Mouse (Mus musculus): ENCODE measurements around the gene Psmc1. TPM values are rescaled to one million over a fixed set of nuclear protein-coding genes. Genes with fewer than 3 reads are reported as not detected.

The Psmc1 gene
- polyA plus RNA-seq (2015; fragmentation: Nextera tagmentation; extraction: Ambion mirVana): 173 and 182 TPM in 2 replicates

DNA sequence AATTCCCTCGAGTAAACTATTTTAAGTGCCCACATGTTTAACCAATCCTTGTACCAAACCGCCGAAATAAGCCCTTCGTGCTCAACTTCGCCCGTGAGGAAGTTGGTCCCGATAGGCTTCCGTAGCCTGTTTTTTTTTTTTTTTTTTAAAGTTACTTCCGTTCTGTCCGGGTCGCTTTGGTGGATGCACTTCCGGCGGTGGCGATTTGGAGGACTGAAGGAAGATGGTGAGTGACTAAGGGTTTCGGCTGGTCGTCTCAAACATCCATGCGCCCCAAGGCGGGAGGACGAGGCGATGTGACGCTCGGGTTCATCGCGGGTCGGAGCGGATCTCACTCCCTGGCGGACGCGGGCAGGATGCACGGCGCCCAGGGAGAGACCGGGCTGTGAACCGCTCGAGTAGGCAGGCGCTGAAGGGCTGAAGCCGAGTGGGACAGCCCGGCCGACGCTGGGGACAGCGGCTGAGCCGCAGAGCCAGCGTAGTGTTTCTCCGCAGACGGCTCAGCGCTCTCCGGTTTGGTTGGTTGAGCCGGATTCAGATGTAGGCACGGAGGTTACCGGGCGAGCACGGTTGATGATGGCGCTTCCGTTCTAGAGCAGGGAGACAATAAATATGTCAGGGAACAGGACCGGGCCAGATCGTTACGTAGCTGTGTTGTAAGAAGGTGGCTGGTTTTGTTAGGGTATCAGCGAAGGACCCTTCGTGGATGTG lies at the start of gene Psmc1:
TSS of gene Psmc1 (plus strand) at position 169 of the 711 bp plus-strand sequence.
- Histone ChIP-seq H3K4me1 (replicated peaks) (peaks cover 19% of the 10 kb centered on the region), H3K27ac (peak within 1 kb of the TSS; percentile 91), H3K4me3 (peak within 1 kb of the TSS; percentile 84), H3K27me3 (no peaks in the 10 kb centered on the region), H3K36me3 (peaks cover 30% of the 10 kb centered on the region), H3K9ac (peak within 1 kb of the TSS; percentile 90), H3K4me2 (peak within 1 kb of the TSS; percentile 82), H3K9me3 (replicated peaks) (no peaks in the 10 kb centered on the region)
- WGBS: under 1% methylated on average over 58 of the region's 58 CpGs
- peak; percentile 73 for ATAC-seq (replicated peaks; ENCODE audit: insufficient number of reproducible peaks, insufficient read depth, low FRiP score, low read depth)

DNA sequence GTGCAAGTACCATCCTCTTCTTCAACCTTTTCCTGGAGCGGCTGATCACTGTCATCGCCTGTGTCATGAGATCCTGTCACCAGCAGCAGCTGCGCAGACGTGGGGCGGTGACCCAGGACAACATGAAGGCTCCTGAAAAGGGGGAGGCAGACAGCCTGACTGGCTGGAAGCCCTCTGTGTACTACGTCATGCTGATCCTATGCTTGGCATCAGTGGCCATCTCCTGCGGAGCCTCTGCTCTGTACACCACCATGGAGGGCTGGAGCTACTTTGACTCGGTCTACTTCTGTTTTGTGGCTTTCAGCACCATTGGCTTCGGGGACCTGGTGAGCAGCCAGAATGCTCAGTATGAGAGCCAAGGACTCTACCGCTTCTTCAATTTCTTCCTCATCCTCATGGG lies 48.9 kb upstream of the Psmc1 start:
- no peak overlapping the region for H3K4me2 ChIP-seq
- 80% methylated on average over 10 of the region's 10 CpGs for WGBS

DNA sequence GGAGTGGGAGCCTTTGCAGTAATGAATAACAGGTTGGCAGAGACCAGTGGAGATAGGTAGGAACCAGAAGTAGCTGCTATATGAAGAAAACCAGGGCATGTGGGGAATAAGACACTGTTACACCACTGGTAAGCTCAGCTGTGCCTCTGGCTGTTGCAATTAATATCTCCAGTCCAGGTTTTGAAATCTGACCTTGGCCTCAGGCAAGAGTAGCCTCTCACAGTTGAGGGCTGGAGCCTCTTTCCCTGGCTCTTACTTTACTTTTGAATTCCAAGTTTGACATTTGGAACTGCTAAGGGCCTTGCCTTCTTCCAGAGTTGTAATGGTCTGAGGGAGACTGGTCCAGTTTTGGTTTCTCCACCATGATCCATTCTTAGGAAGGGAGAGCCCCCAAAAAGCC lies 48.1 kb upstream of the Psmc1 start:
- no peak overlapping the region for H3K4me2 ChIP-seq
- H3K36me3 ChIP-seq: no peaks in the 10 kb centered on the region
- 0 out of 2 replicates have a peak, but pooled peaks cover 2% of the 10 kb centered on the region for H3K4me1 ChIP-seq (replicated peaks)
- no peak overlapping the region for H3K9ac ChIP-seq
- ATAC-seq (replicated peaks; ENCODE audit: insufficient number of reproducible peaks, insufficient read depth, low FRiP score, low read depth): no peak
- no peak overlapping the region for H3K4me3 ChIP-seq
- H3K9me3 ChIP-seq (replicated peaks): no peaks in the 10 kb centered on the region
- H3K27ac ChIP-seq: no peak overlapping the region
- no peaks in the 10 kb centered on the region for H3K27me3 ChIP-seq

More for the DNA sequence above, 48.9 kb upstream of the Psmc1 start:
- Histone ChIP-seq H3K4me3 (no peak overlapping the region), H3K27ac (no peak overlapping the region), H3K36me3 (no peaks in the 10 kb centered on the region), H3K4me1 (replicated peaks) (0 out of 2 replicates have a peak, but pooled peaks cover 2% of the 10 kb centered on the region), H3K9ac (no peak overlapping the region), H3K9me3 (replicated peaks) (no peaks in the 10 kb centered on the region), H3K27me3 (no peaks in the 10 kb centered on the region)
- 0 out of 2 replicates have a peak, but pooled peaks have one; percentile 31 for ATAC-seq (replicated peaks; ENCODE audit: insufficient number of reproducible peaks, insufficient read depth, low FRiP score, low read depth)

DNA sequence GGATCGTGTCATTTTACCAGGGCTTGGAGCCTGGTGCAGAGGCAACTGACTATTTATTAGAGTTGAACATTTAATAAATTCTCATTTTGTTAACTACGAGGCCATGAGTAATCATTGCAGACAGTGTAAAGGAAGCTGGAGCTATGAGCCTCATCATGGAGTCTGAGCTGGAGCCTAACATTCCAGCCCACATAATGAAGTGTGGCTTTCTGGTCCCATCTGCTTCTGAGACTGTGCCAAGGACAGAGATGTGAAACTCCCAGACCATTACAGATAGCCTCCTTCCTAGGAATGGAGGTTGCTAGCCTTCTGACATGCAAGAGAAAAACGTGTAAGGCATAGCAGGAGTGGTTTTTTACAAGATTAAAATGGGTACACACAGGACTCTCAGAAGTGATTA lies 47.4 kb upstream of the Psmc1 start:
- 58% methylated on average over 3 of the region's 3 CpGs for WGBS

DNA sequence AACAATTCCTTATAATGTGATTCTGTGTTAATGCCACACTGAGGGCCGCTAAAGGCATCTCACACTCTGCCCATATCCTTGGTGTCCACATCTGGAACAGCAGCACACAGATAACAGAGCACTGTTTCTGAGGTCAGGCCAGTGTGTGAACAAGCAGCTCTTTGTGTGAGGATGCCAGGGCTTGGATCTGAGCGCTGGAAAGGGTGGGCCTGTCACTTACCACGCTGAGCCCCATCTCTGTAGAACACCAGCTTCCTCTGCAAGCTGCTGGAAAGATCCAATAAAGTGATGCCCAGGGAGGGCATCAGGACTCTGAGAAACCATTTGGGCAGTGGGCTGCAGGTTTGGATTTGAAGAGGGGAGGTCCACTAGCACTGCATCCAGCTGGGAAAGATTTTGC lies 44.8 kb upstream of the Psmc1 start:
- no peaks in the 10 kb centered on the region for H3K27me3 ChIP-seq
- H3K27ac ChIP-seq: no peak overlapping the region
- H3K9ac ChIP-seq: no peak overlapping the region
- H3K4me2 ChIP-seq: no peak overlapping the region
- H3K36me3 ChIP-seq: no peaks in the 10 kb centered on the region
- 0 out of 2 replicates have a peak, but pooled peaks have one; percentile 22 for ATAC-seq (replicated peaks; ENCODE audit: insufficient number of reproducible peaks, insufficient read depth, low FRiP score, low read depth)
- WGBS: 69% methylated on average over 3 of the region's 3 CpGs
- H3K4me3 ChIP-seq: no peak overlapping the region
- H3K4me1 ChIP-seq (replicated peaks): 0 out of 2 replicates have a peak, but pooled peaks cover 2% of the 10 kb centered on the region
- H3K9me3 ChIP-seq (replicated peaks): no peaks in the 10 kb centered on the region

More for the DNA sequence above, 47.4 kb upstream of the Psmc1 start:
- no peaks in the 10 kb centered on the region for H3K36me3 ChIP-seq
- no peaks in the 10 kb centered on the region for H3K9me3 ChIP-seq (replicated peaks)
- H3K4me1 ChIP-seq (replicated peaks): 0 out of 2 replicates have a peak, but pooled peaks cover 2% of the 10 kb centered on the region
- ATAC-seq (replicated peaks; ENCODE audit: insufficient number of reproducible peaks, insufficient read depth, low FRiP score, low read depth): no peak
- no peak overlapping the region for H3K4me2 ChIP-seq
- no peak overlapping the region for H3K4me3 ChIP-seq
- no peak overlapping the region for H3K9ac ChIP-seq
- no peak overlapping the region for H3K27ac ChIP-seq
- H3K27me3 ChIP-seq: no peaks in the 10 kb centered on the region

DNA sequence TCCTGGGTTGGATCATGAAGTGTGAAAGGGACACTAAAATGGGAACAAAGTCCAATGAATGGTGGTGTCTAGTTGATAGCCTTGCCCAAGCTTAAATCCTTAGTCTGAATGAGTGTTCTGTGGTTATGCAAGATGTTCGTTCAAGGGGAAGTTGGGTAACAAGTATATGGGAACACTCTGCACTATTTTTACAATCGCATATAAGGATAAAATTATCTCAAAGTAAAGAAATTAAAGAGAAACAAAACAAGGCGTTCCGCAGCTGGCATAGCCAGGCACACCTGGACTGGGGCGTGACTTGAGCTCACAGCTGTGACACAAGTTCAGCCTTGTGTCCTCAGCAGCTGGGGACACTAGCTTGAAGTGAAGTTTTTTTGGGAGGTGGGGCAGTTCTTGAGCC lies 42.5 kb upstream of the Psmc1 start:
- Histone ChIP-seq H3K9ac (no peak overlapping the region), H3K4me2 (no peak overlapping the region), H3K4me3 (no peak overlapping the region), H3K27ac (no peak overlapping the region), H3K9me3 (replicated peaks) (no peaks in the 10 kb centered on the region), H3K27me3 (no peaks in the 10 kb centered on the region), H3K36me3 (no peaks in the 10 kb centered on the region), H3K4me1 (replicated peaks) (0 out of 2 replicates have a peak, but pooled peaks cover 2% of the 10 kb centered on the region)
- WGBS: 82% methylated on average over 5 of the region's 5 CpGs
- ATAC-seq (replicated peaks; ENCODE audit: insufficient number of reproducible peaks, insufficient read depth, low FRiP score, low read depth): no peak

DNA sequence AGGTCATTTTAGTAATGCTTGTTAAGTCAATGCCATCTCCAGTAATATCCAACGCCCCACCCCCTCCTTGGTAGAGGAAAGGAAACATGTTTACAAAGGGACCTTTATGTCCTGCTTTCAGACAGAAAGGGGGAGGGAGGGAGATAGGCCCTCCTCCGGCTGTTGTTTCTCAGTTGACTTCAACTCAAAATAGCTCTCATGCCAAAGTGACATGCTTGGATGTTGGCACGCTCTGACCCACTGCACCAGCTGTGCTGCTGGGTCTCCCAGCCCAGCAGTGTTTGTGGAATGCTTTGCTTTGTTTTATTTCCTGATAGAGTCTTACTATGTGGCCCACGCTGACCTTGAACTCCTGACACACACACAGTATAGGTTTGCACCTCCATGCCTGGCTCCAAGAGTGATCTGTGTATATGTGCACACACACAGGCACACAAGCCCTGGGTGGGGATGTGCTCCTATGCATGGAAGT lies 36.7 kb upstream of the Psmc1 start:
- ATAC-seq (replicated peaks; ENCODE audit: insufficient number of reproducible peaks, insufficient read depth, low FRiP score, low read depth): 0 out of 2 replicates have a peak, but pooled peaks have one; percentile 35
- WGBS: 38% methylated on average over 4 of the region's 4 CpGs

DNA sequence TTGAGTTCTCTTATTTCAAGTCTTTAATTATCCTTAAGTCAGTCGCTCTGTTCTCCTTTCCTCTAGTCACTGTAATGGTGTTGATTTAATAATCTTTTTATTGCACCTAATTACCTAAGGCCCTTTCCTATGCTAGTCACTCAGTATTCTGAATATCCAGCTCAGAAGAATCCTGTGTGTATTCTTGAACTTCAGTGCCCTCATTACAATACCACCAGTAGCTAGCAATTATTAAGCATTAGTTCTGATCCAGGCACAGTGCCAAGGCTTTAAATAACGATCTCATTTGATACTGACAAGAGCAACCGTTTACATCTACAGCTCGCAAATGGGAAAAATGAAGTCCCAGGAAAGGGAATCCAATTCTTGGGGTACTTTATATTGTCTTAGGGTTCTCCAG lies 34.2 kb upstream of the Psmc1 start:
- no peak overlapping the region for H3K4me3 ChIP-seq
- ATAC-seq (replicated peaks; ENCODE audit: insufficient number of reproducible peaks, insufficient read depth, low FRiP score, low read depth): no peak
- no peaks in the 10 kb centered on the region for H3K36me3 ChIP-seq
- no peak overlapping the region for H3K9ac ChIP-seq
- H3K27ac ChIP-seq: no peak overlapping the region
- 66% methylated on average over 4 of the region's 4 CpGs for WGBS
- H3K4me2 ChIP-seq: no peak overlapping the region
- no peaks in the 10 kb centered on the region for H3K27me3 ChIP-seq
- no peaks in the 10 kb centered on the region for H3K9me3 ChIP-seq (replicated peaks)
- H3K4me1 ChIP-seq (replicated peaks): no peaks in the 10 kb centered on the region

More for the DNA sequence above, 36.7 kb upstream of the Psmc1 start:
- H3K27ac ChIP-seq: no peak overlapping the region
- no peaks in the 10 kb centered on the region for H3K4me1 ChIP-seq (replicated peaks)
- no peak overlapping the region for H3K9ac ChIP-seq
- H3K27me3 ChIP-seq: no peaks in the 10 kb centered on the region
- no peaks in the 10 kb centered on the region for H3K9me3 ChIP-seq (replicated peaks)
- H3K4me2 ChIP-seq: no peak overlapping the region
- no peaks in the 10 kb centered on the region for H3K36me3 ChIP-seq
- no peak overlapping the region for H3K4me3 ChIP-seq

DNA sequence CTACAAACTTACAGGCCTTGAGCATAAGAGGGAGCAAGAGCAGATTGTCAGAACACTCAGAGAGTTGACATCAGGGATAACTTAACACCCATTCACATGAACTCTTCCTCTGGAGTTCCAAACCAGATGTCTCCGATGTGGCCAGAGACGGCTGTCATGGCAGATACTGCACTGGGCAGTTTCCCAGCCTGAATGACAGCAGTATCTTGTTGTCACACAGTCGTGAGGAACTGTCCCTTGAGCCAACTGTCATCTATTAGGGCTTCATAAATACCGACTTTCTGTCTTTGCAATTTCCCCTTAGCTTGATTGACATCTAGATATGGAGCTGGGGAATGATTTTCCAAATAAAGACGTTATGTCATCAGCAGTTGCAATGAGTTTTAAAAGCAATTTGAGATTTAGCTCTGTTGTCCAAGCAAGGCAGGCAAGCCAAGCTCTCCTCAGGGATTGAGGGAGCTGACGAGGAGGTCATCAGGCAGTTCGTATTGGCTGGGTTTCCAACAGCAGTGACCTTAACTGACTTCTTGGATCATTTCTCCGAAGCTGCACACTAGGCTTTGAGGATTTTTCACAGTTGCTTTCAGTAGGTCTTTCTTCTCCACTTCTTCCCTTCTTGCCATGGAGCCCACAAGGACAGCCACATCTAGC lies 30.2 kb upstream of the Psmc1 start:
- 52% methylated on average over 8 of the region's 8 CpGs for WGBS
- ATAC-seq (replicated peaks; ENCODE audit: insufficient number of reproducible peaks, insufficient read depth, low FRiP score, low read depth): no peak

DNA sequence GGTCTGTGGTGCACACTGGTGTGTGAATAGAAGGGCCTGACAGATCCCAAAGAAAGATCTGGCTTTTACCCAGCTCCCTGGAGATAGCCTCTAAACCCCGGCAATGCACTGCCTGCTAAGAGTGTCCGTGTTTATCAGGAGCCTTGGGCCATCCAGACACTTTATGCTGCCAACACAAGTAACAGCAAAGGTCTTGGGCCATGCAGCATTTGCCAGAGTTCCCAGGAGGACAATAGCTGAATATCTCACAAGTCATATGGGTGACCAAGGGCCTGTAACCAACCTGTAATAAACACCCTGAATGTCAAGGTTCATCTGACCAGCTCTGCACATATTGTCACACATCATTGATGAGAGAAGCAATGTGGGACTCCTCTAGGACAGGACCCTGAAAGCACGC lies 21.9 kb upstream of the Psmc1 start:
- 62% methylated on average over 3 of the region's 3 CpGs for WGBS
- H3K4me3 ChIP-seq: no peak overlapping the region
- H3K4me2 ChIP-seq: no peak overlapping the region
- peaks cover 11% of the 10 kb centered on the region for H3K4me1 ChIP-seq (replicated peaks)
- H3K27me3 ChIP-seq: peaks cover 3% of the 10 kb centered on the region; the same call in 1 of the 2 replicates
- no peak overlapping the region for H3K27ac ChIP-seq
- no peaks in the 10 kb centered on the region for H3K36me3 ChIP-seq
- no peak for ATAC-seq (replicated peaks; ENCODE audit: insufficient number of reproducible peaks, insufficient read depth, low FRiP score, low read depth)
- no peak overlapping the region for H3K9ac ChIP-seq
- H3K9me3 ChIP-seq (replicated peaks): no peaks in the 10 kb centered on the region

More for the DNA sequence above, 30.2 kb upstream of the Psmc1 start:
- H3K27me3 ChIP-seq: no peaks in the 10 kb centered on the region
- H3K4me3 ChIP-seq: no peak overlapping the region
- no peaks in the 10 kb centered on the region for H3K36me3 ChIP-seq
- no peak overlapping the region for H3K9ac ChIP-seq
- no peak overlapping the region for H3K27ac ChIP-seq
- H3K4me1 ChIP-seq (replicated peaks): peaks cover 8% of the 10 kb centered on the region
- H3K9me3 ChIP-seq (replicated peaks): no peaks in the 10 kb centered on the region
- H3K4me2 ChIP-seq: no peak overlapping the region

DNA sequence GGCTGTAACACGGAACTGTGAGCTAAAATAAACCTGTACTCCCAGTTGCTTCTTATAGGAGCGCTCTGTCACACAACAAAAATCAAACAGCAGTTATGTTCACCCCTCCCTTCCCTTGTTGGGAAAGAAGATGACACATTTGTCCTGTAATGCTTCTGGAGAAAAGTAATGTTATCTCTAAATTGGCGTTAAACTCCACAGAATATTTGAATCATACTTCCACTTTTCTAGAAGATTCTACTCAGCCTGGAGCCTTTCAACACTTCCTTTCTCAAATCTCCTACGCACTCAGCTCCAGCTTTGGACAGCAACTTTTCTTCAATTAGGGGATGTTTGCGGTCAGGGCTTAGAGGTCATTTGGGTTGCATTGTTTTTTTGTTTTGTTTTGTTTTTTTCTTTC lies 20.7 kb upstream of the Psmc1 start:
- Histone ChIP-seq H3K4me1 (replicated peaks) (peaks cover 5% of the 10 kb centered on the region), H3K9me3 (replicated peaks) (no peaks in the 10 kb centered on the region), H3K4me3 (no peak overlapping the region), H3K27me3 (peaks cover 3% of the 10 kb centered on the region; the same call in 1 of the 2 replicates), H3K4me2 (no peak overlapping the region), H3K27ac (no peak overlapping the region), H3K36me3 (no peaks in the 10 kb centered on the region), H3K9ac (no peak overlapping the region)
- no peak for ATAC-seq (replicated peaks; ENCODE audit: insufficient number of reproducible peaks, insufficient read depth, low FRiP score, low read depth)
- 75% methylated on average over 5 of the region's 5 CpGs for WGBS
